Mouse (Mus musculus) heart, adult 9 months (tissue): ENCODE data around the gene Dusp1.

Experiments
- DNase-seq, 2 experiments: peaks; one replicate each; pipeline ENCODE4 v3.0.0; 2022; ENCODE audit warnings: low spot score in 2 of 2

Gene Dusp1

DNA sequence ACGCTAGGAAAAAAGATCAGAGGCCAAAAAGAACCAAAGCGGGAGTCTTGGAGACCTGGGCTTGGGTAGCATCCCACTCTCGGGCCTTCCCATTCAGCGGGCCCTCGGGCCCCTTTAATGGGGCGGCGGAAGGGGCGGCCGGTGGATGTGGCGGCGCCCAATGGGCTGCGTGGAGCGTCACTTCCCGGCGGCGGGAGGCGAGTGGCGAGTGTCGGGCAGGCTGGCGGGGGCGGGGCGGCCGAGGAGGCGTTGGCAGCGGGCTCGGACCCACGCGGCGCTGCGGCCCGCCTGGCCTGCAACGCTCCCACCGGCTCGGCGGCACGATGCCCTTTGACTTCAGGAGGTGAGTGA is 663 bp downstream of the Dusp1 start, which contains the start of gene Ergic1:
TSS of gene Ergic1 (plus strand) at position 200 of the 351 bp plus-strand sequence.
- peak; percentile 89 to 90 for DNase-seq

DNA sequence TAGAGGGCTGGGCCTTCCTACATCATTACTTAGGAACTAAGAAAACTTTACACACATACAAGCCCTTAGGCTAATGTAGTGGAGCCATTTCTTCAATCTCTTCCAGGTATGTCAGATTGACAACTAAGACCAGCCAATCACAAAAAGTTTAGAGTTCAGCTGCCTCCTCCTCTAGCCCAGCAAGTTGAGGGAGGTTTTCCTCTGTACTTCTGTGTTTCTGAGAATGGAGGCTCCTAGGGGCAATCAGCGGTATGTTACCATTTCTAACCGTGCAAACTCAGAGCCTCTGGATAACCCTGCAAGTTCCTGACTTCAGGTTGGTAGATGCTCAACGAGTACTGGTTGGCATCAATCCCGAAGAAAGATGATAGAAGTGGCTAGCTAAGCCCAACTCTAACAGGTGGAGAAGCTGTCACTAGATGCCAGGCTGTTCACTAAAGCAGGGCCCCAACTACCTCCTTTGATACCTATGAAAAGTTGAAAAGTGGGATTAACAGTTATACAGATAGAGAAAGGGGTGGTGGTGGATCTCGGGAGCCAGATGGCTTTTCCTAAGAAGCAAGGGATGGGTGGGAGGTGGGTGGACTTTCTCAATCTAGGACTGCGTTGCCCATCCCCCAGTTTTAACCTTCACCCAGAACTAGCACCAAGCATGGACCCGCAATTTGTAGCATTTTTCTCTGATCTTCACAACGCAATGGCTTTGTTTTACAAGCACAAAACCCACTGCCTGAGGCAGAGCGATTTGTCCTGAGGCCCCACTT is 1.2 kb downstream of the Dusp1 start:
- DNase-seq: no peak

DNA sequence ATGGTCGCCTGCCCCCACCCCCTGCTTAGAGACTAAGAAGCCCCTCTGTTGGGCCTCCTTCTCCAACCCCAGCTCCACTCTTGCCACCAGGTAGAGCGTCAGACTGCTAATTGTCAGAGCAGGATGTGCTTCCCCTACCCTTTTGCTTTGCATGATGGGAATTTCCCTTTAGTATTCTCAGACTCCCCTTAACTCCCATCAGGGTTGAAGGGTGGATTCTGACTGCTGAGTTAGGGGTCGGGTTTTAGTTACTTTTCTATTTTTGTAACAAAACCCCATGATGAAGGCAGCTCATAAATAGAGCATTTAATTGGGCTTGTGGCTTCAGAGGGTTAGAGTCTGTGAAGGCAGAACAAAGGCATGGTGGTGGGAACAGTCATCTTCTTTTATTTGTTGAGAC is 8.9 kb downstream of the Dusp1 start:
- DNase-seq: no peak

DNA sequence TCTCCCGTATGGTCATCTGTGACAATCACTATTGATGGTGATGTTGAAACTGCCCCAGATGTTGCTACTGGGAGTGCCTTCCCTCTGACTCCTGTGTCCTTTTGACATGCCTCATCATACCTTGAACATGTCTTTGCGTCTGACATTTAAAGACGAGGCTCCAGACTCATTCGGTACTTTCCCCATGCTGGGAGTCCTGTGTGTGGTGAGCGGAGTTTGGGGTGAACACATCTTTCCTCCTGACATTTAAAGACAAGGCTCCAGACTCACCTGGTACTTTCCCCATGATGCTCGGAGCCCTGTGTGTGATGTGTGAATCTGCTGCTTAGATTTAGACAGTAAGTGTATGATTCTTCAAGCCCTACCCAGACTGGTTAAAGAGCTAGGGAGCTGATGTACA is 10.8 kb downstream of the Dusp1 start:
- no peak for DNase-seq

GRCm38 (mm10) chr17:26549148-26549809 is 12.6 kb downstream of the Dusp1 start:
- DNase-seq: no peak

DNA sequence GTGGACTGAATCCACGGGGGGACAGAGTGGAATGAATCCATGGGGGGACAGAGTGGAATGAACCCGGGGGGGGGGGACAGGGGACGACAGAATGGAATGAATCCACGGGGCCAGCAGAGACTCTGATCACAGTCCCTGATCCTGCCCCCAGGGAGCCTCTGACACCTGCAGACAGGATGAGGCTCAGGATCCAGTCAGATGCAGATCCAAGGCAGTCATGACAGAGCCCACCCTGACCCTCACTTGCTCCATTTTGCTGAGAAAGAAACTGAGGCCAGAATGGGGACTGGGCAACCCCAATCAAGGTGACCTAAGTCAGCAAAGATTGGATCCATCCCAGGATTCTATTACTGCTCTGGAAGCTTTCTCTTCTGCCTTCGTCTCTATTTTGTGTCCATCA is 13.4 kb downstream of the Dusp1 start:
- no peak for DNase-seq

DNA sequence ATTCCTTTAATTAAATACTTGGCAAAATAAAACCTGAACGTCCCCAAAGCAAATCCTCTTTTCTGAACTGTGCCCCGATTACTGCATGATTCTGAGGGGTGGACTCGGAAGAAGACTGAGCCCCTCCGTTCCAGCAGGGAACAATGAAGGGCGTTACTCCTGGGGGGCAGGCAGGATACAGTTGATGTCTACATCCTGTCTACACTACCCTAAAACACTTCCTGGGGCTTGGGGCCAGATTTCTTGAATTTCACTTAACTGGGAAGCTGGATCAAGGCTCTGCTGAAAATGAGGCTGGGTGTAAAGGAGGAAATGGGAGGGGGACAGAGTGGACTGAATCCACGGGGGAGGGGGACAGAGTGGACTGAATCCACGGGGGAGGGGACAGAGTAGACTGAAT is 14.2 kb downstream of the Dusp1 start:
- DNase-seq: peak; percentile 86 to 92

GRCm38 (mm10) chr17:26544319-26544963 is 17.5 kb downstream of the Dusp1 start:
- DNase-seq: no peak

DNA sequence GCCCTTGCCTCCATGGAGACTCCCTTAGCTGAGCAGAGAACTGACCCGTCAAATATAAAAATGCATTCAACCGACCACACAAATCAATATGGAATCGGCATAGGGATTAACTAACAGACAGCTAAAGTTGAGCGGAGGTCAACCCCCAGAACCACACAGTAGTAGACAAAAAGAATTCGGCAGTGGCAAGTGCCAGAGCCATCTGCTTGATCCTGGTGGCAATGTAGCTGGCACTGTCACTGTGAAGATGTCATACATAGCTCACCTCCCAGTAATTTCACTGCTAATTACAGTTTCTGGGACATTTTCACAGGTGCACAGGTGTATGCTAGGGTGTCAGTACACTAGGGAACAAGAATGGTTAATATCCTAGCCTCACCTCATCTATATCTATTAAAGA is 21.8 kb downstream of the Dusp1 start:
- no peak for DNase-seq

DNA sequence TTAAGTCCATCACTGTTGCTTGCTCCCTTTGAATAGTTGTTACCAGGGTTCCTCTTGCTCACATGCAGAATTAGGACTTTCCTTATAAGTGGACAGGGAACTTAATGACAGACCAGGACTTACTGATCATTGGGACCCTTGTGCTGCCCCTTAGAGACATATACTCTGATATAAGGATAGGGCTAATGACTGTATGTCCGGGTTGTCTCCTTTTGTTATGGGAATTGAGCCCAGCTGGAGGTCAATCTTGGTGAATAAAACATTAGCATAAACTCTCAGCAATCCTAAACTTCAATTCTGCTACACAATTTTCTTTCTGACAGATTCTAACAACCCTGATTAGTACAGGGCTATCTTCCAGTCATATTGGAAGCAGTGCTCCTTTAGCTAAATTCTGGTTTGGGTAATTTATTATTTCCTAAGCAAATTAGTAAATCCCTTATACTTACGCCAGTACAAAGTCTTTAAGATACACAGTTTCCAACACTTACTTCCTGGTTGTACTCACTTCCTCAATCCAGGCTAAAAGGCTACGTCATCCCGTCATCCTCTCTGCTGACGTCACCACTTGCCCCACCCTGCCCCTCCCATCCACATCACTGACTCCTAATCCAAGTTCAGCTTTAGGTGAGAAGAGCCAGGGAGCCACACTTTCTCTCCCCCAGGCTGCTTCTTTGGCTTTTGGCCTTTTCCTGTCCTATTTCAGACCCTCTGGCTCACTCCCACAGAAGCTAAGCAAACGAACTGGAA is 24.0 kb downstream of the Dusp1 start:
- no peak for DNase-seq

- DNase-seq: peak in 1 of 2 experiments; percentile 74
Observed at GRCm38 (mm10) chr17:26535251-26536136, 26.4 kb downstream of the Dusp1 start.

DNA sequence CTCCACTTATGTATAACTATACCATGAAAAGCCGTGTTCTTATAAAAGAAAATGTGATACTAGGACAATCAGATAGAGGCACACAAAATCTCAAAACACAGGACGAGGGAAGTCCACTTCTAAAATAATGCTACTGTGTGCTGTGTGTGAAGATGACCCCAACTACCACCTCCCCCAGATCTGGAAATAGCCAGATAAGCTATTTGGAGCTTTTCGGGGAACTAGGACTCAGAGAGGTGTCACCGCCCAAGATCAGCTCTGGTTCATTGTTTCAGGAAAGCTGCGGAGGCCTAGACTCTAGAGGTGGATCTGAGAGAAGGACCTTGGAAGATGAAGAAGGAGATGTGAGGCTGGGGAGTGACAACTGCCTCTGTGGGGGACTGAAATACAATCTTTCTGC is 27.2 kb downstream of the Dusp1 start:
- DNase-seq: no peak

DNA sequence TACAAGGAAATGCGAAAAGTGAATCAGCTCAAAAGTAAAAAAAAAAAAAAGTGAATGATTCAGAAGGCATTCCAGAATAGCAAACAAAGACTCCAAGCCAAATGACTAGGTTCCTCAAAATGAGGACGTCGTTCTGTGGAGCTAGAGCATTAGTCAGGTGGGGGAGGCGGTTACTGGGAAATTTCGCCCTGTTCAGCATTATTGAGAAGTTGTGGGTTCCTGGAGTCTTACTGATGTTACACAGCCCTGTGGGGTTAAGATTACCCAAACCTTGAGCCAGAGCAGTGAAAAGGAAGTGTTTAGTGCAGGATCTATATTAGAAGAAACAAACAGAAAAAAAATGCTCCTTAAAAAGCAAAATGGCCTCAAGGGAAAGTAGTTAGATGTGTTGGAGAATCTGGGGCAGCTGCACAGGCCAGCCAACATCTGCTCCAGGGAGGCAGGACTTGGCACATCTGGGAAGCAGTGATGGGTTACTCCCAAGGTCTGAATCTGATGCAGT is 28.0 kb downstream of the Dusp1 start:
- no peak for DNase-seq

GRCm38 (mm10) chr17:26532476-26533045 is 29.4 kb downstream of the Dusp1 start:
- DNase-seq: no peak

- no peak for DNase-seq
Observed at GRCm38 (mm10) chr17:26531395-26532027, 30.4 kb downstream of the Dusp1 start.

DNA sequence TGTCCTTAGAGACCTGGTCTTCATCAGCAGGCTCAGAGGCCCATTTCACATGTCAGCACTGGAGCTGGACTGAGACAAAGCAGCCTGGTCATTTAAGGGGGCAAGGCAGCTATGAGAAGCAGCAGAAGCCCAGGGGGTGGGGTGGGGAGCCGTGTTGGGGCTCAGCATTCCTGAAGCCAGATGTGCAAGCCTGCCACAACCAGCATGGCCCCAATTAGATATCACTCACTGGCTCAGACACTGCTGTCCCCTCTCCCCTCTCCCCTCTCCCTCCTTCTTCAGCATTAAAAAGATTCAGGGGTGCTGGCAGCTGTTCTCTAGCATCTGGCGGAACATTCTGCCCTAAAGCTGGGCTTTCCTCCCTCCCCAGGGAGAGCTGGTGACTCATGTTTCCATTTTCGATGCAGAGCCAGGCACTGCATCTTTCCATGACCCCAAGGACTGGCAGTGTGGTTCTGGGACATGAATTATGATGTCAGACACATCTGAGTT is 31.3 kb downstream of the Dusp1 start:
- DNase-seq: peak; percentile 90

DNA sequence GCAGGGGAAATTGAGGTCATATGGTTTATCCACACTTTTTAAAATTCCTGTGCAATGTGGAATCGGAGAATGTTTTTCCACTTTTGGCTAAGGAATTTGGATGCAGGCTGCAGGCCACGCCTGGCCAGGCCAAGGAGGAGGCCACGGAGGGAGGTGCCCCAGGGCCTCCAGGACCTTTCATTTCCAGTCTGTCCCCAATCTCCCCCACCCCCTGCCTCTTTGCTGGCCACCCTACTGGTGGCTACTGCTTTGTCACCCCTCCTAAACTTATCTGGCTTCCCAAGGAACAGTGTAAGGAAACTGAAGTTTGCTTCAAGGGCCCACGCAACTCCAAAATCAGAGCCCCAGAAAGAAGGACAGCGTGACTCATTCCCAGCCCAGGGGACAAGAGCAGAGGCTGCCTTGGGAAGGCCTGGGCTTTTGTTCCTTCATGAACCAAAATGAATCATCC is 32.1 kb downstream of the Dusp1 start:
- peak; percentile 82 to 83 for DNase-seq

- DNase-seq: no peak
Observed at GRCm38 (mm10) chr17:26528751-26529150, 33.2 kb downstream of the Dusp1 start.

GRCm38 (mm10) chr17:26527291-26527690 is 34.6 kb downstream of the Dusp1 start:
- no peak for DNase-seq

GRCm38 (mm10) chr17:26525316-26525715 is 36.6 kb downstream of the Dusp1 start:
- peak in 1 of 2 experiments; percentile 77 for DNase-seq
